In genomic region chr2:32176848-32177247, GRCm38 (mm10) we compare ENCODE assay signal across 11 mouse cellular contexts. TPM values are rescaled to one million over a fixed set of nuclear protein-coding genes. Genes with fewer than 3 reads are reported as not detected.
DNase-seq lines count a peak whose midpoint lies in the region; ATAC-seq and TF ChIP-seq lines count a peak whose summit lies in the region.
"Had no signal": no experiment of that assay in that cellular context is flagged by ENCODE, and none has a peak within 500 bp of the region (broad histone marks: within the 10 kb centered on the region; RNA-seq: fewer than 3 reads in every experiment).

No protein-coding gene starts in this region.

- peak overlapping the region; percentile 18; the same call in 1 of the 2 replicates for H3K27ac ChIP-seq in heart, postnatal 0 days (ENCODE audit: low read depth)
- 0 out of 2 replicates have a peak overlapping the region, but pooled peaks have one; percentile 4 for H3K27ac ChIP-seq in liver, embryonic 15.5 days (replicated peaks)
- H3K27ac ChIP-seq in liver, embryonic 11.5 days (ENCODE audit: low read depth, low read length): no peak overlapping the region
- H3K27ac ChIP-seq in ES-E14 (ENCODE audit: insufficient read depth, low read depth, low read length, poor library complexity, severe bottlenecking): no peak overlapping the region
- peak overlapping the region; percentile 43 for H3K27ac ChIP-seq in hindbrain, embryonic 15.5 days (replicated peaks)
- H3K27ac ChIP-seq: heart, adult 2 months; liver, embryonic 12.5 days had no signal

- TF ChIP-seq EP300 in heart, postnatal 0 days (IDR thresholded peaks at IDR 0.05; ENCODE audit: low read depth): no peak

- no peaks in the 10 kb centered on the region for H3K36me3 ChIP-seq in heart, postnatal 0 days (replicated peaks; ENCODE audit: control insufficient read depth, insufficient read depth, low read length)
- H3K36me3 ChIP-seq in liver, embryonic 15.5 days (replicated peaks): 0 out of 2 replicates have a peak, but pooled peaks cover 2% of the 10 kb centered on the region
- H3K36me3 ChIP-seq in liver, embryonic 11.5 days (ENCODE audit: control insufficient read depth, insufficient read depth, low read length): no peaks in the 10 kb centered on the region; the same call in 1 of the 2 replicates
- peaks cover 2% of the 10 kb centered on the region; the same call in 1 of the 2 replicates for H3K36me3 ChIP-seq in ES-E14 (ENCODE audit: control insufficient read depth, insufficient read depth, low read length, poor library complexity, severe bottlenecking)
- no peaks in the 10 kb centered on the region for H3K36me3 ChIP-seq in hindbrain, embryonic 15.5 days

- ATAC-seq in heart, postnatal 0 days (ENCODE audit: insufficient read depth, low read depth): no peak
- ATAC-seq in liver, embryonic 15.5 days (ENCODE audit: insufficient read depth): no peak
- ATAC-seq in liver, embryonic 11.5 days (replicated peaks; ENCODE audit: low FRiP score): no peak
- ATAC-seq in hindbrain, embryonic 15.5 days (ENCODE audit: low FRiP score, low read depth): no peak
- ATAC-seq: liver, embryonic 12.5 days had no signal

- H3K4me1 ChIP-seq in heart, postnatal 0 days (ENCODE audit: control insufficient read depth, insufficient read depth): peaks cover 70% of the 10 kb centered on the region
- H3K4me1 ChIP-seq in liver, embryonic 15.5 days (replicated peaks): peaks cover 47% of the 10 kb centered on the region
- peaks cover 41% of the 10 kb centered on the region for H3K4me1 ChIP-seq in liver, embryonic 11.5 days (replicated peaks; ENCODE audit: control insufficient read depth, insufficient read depth, low read length)
- peaks cover 26 to 35% of the 10 kb centered on the region in 2 experiments for H3K4me1 ChIP-seq in ES-E14 (ENCODE audit: control insufficient read depth in 2 of 2, insufficient read depth in 2 of 2, low read length in 2 of 2, poor library complexity in 1 of 2)
- H3K4me1 ChIP-seq in hindbrain, embryonic 15.5 days (replicated peaks): peaks cover 84% of the 10 kb centered on the region

- DNase-seq in heart, postnatal 0 days (ENCODE audit: low spot score): no peak
- no peak for DNase-seq in heart, postnatal 36 days
- DNase-seq in liver, embryonic 11.5 days (ENCODE audit: low spot score): no peak
- no peak for DNase-seq in ES-E14 (ENCODE audit: low read depth, low spot score)
- DNase-seq in embryo, embryonic 10.5 days (ENCODE audit: low spot score): no peak
- DNase-seq: adrenal gland, adult 8-10 months; heart, adult 2 months; right cerebral cortex, adult 18-20 months had no signal

- H3K4me2 ChIP-seq in heart, postnatal 0 days (ENCODE audit: low read depth, low read length): no peak overlapping the region
- no peak overlapping the region for H3K4me2 ChIP-seq in liver, embryonic 15.5 days
- no peak overlapping the region for H3K4me2 ChIP-seq in liver, embryonic 11.5 days
- H3K4me2 ChIP-seq in hindbrain, embryonic 15.5 days: no peak overlapping the region
- H3K4me2 ChIP-seq: liver, embryonic 12.5 days had no signal

- no peaks in the 10 kb centered on the region for H3K27me3 ChIP-seq in heart, postnatal 0 days (ENCODE audit: control insufficient read depth, insufficient read depth, low read length)
- H3K27me3 ChIP-seq in liver, embryonic 15.5 days: no peaks in the 10 kb centered on the region
- H3K27me3 ChIP-seq in liver, embryonic 11.5 days (replicated peaks; ENCODE audit: control insufficient read depth, insufficient read depth, low read length): no peaks in the 10 kb centered on the region
- H3K27me3 ChIP-seq in hindbrain, embryonic 15.5 days: no peaks in the 10 kb centered on the region
- H3K27me3 ChIP-seq: liver, embryonic 12.5 days had no signal

- no peaks in the 10 kb centered on the region for H3K9me3 ChIP-seq in heart, postnatal 0 days (replicated peaks; ENCODE audit: control insufficient read depth, low read length)
- H3K9me3 ChIP-seq in liver, embryonic 15.5 days (replicated peaks): no peaks in the 10 kb centered on the region
- no peaks in the 10 kb centered on the region for H3K9me3 ChIP-seq in liver, embryonic 11.5 days (ENCODE audit: control insufficient read depth, low read length)
- H3K9me3 ChIP-seq in ES-E14 (ENCODE audit: control insufficient read depth, insufficient read depth, low read depth, low read length): no peaks in the 10 kb centered on the region
- no peaks in the 10 kb centered on the region for H3K9me3 ChIP-seq in hindbrain, embryonic 15.5 days
- H3K9me3 ChIP-seq: liver, embryonic 12.5 days had no signal

- H3K9ac ChIP-seq in heart, postnatal 0 days (replicated peaks; ENCODE audit: low read depth, low read length): no peak overlapping the region
- no peak overlapping the region for H3K9ac ChIP-seq in liver, embryonic 15.5 days
- no peak overlapping the region for H3K9ac ChIP-seq in liver, embryonic 11.5 days (ENCODE audit: low read depth, low read length)
- peak overlapping the region; percentile 41; the same call in 1 of the 2 replicates for H3K9ac ChIP-seq in ES-E14 (ENCODE audit: insufficient read depth, low read depth, low read length, poor library complexity, severe bottlenecking)
- no peak overlapping the region for H3K9ac ChIP-seq in hindbrain, embryonic 15.5 days
- H3K9ac ChIP-seq: liver, embryonic 12.5 days had no signal

- in situ Hi-C loops in ES-E14 (cut with MboI; ENCODE audit: low sequenced_read_pairs in 2 of 2, unreplicated experiment in 2 of 2): no loop called here

- no peak for TF ChIP-seq CTCF in heart, postnatal 0 days (IDR thresholded peaks at IDR 0.05; ENCODE audit: low read depth)

- H3K4me3 ChIP-seq in heart, postnatal 0 days (ENCODE audit: low read depth, low read length): no peak overlapping the region
- no peak overlapping the region for H3K4me3 ChIP-seq in liver, embryonic 15.5 days (replicated peaks)
- H3K4me3 ChIP-seq in liver, embryonic 11.5 days (ENCODE audit: low read depth, low read length): no peak overlapping the region
- no peak overlapping the region for H3K4me3 ChIP-seq in ES-E14 (ENCODE audit: insufficient read depth in 1 of 2, low read depth in 1 of 2, low read length in 2 of 2, poor library complexity in 1 of 2, severe bottlenecking in 1 of 2)
- no peak overlapping the region for H3K4me3 ChIP-seq in hindbrain, embryonic 15.5 days
- H3K4me3 ChIP-seq: heart, adult 2 months; liver, embryonic 12.5 days had no signal

- intact Hi-C loops in heart, postnatal 36 days (cut with DNase I): no loop called here

- WGBS in heart, postnatal 0 days: 28% methylated on average over 3 of the region's 3 CpGs
- 31% methylated on average over 3 of the region's 3 CpGs for WGBS in liver, embryonic 15.5 days (ENCODE audit: insufficient replicate concordance)
- WGBS in liver, embryonic 11.5 days: 45% methylated on average over 3 of the region's 3 CpGs
- WGBS in hindbrain, embryonic 15.5 days: 30% methylated on average over 3 of the region's 3 CpGs

TF ChIP-seq in ES-E14, 5 proteins besides CTCF, POLR2A, EP300 and RAD21:
- no peak for TF ChIP-seq CHD2 (IDR thresholded peaks at IDR 0.05; ENCODE audit: low read depth, low read length)
- TF ChIP-seq HCFC1 (IDR thresholded peaks at IDR 0.05; ENCODE audit: borderline replicate concordance, insufficient read depth, low read length): no peak
- TF ChIP-seq MAFK (IDR thresholded peaks at IDR 0.05; ENCODE audit: insufficient read depth, low read depth, low read length): no peak
- no peak for TF ChIP-seq ZNF384 (IDR thresholded peaks at IDR 0.05; ENCODE audit: low read depth, low read length)
- no peak for TF ChIP-seq ZC3H11A (IDR thresholded peaks at IDR 0.05; ENCODE audit: borderline replicate concordance, low read depth, low read length)
TF ChIP-seq in ES-E14: peak in this region for 0.

RNA-seq across cellular contexts. Expression of gene Prrc2b, which starts 26.0 kb away (rescaled TPM):
- 66.5 and 74.1 TPM in 2 replicates for total RNA-seq in heart, postnatal 0 days (2014; rRNA removed; ENCODE audit: low replicate concordance)
- 16.1 and 19.5 TPM in 2 replicates for polyA plus RNA-seq in heart, postnatal 0 days (2015; fragmentation: Nextera tagmentation; extraction: Ambion mirVana)
- total RNA-seq in heart, postnatal 36 days (2021): 10 to 100 TPM; 75.5 to 80.0 TPM
- polyA plus RNA-seq in liver, embryonic 15.5 days (2015; fragmentation: Nextera tagmentation; extraction: Ambion mirVana): 8.3 and 9.6 TPM in 2 replicates
- 37.8 and 48.1 TPM in 2 replicates for polyA plus RNA-seq in liver, embryonic 11.5 days (2014; fragmentation: Nextera tagmentation; extraction: Ambion mirVana)
- total RNA-seq in ES-E14 (2012; rRNA removed): 75.1 and 88.5 TPM in 2 replicates
- 79.7 and 81.1 TPM in 2 replicates for polyA plus RNA-seq in hindbrain, embryonic 15.5 days (2015; fragmentation: Nextera tagmentation; extraction: Ambion mirVana)

RNA-seq across cellular contexts. Expression of gene Pomt1, which starts 59.5 kb away (rescaled TPM):
- total RNA-seq in heart, postnatal 0 days (2014; rRNA removed; ENCODE audit: low replicate concordance): 19.8 and 21.4 TPM in 2 replicates
- polyA plus RNA-seq in heart, postnatal 0 days (2015; fragmentation: Nextera tagmentation; extraction: Ambion mirVana): 6.7 and 7.4 TPM in 2 replicates
- 10 to 100 TPM; 13.7 to 14.3 TPM for total RNA-seq in heart, postnatal 36 days (2021)
- polyA plus RNA-seq in liver, embryonic 15.5 days (2015; fragmentation: Nextera tagmentation; extraction: Ambion mirVana): 11.9 and 14.9 TPM in 2 replicates
- polyA plus RNA-seq in liver, embryonic 11.5 days (2014; fragmentation: Nextera tagmentation; extraction: Ambion mirVana): 35.7 and 37.1 TPM in 2 replicates
- 36.5 and 63.7 TPM in 2 replicates for total RNA-seq in ES-E14 (2012; rRNA removed)
- 33.1 and 33.6 TPM in 2 replicates for polyA plus RNA-seq in hindbrain, embryonic 15.5 days (2015; fragmentation: Nextera tagmentation; extraction: Ambion mirVana)

Comparison
In these comparisons a context has a peak if more than half of its experiments do, and no peak if none do; other contexts are left out.
1. H3K27ac ChIP-seq: peak in heart, postnatal 0 days (single experiment), liver, embryonic 15.5 days (single experiment) and hindbrain, embryonic 15.5 days (single experiment); none in liver, embryonic 11.5 days (single experiment) and ES-E14 (single experiment).